Mouse (Mus musculus) hindbrain, postnatal 0 days (tissue): ENCODE results near the gene Plekhf1. TPM values are rescaled to one million over a fixed set of nuclear protein-coding genes. Genes with fewer than 3 reads are reported as not detected.

Source experiments
- ATAC-seq: fragments of 200-750 bp; cut with Nextera tagmentation; 2 replicates; pipeline ENCODE4 v1.8.0; 2017; ENCODE audit warnings: mild to moderate bottlenecking, moderate TSS enrichment, moderate library complexity
- DNase-seq: peaks from one replicate; pipeline ENCODE4 v3.0.0-alpha.2; 2015; ENCODE audit warnings: low spot score
- H3K27ac ChIP-seq: fragments of 300-500 bp; sonication (generic); 2 replicates; pipeline ENCODE4 v1.5.1; 2014; ENCODE audit warnings: mild to moderate bottlenecking
- H3K27me3 ChIP-seq: fragments of 300-500 bp; sonication (generic); 2 replicates; pipeline ENCODE4 v1.6.1; 2014; ENCODE audit warnings: low read length, mixed read lengths; ENCODE audit not compliant: insufficient read depth
- H3K36me3 ChIP-seq: fragments of 300-500 bp; sonication (generic); 2 replicates; pipeline ENCODE4 v1.6.1; 2014; ENCODE audit warnings: low read length, mixed read lengths; ENCODE audit not compliant: insufficient read depth
- H3K4me1 ChIP-seq: fragments of 300-500 bp; sonication (generic); 2 replicates; pipeline ENCODE4 v1.6.1; 2014; ENCODE audit warnings: antibody characterized with exemption, low read length, mixed read lengths; ENCODE audit not compliant: insufficient read depth
- H3K4me2 ChIP-seq: fragments of 300-500 bp; sonication (generic); 2 replicates; pipeline ENCODE4 v1.6.1; 2014; ENCODE audit warnings: low read depth, mild to moderate bottlenecking, low read length, moderate library complexity, mixed read lengths
- H3K4me3 ChIP-seq: fragments of 300-500 bp; sonication (generic); 2 replicates; pipeline ENCODE4 v1.5.1; 2014; ENCODE audit warnings: low read length
- H3K9ac ChIP-seq: fragments of 300-500 bp; sonication (generic); replicated peaks from 2 replicates; pipeline ENCODE4 v1.6.1; 2014; ENCODE audit warnings: mild to moderate bottlenecking, low read length, moderate library complexity, mixed read lengths
- H3K9me3 ChIP-seq: fragments of 300-500 bp; sonication (generic); 2 replicates; pipeline ENCODE4 v1.6.1; 2016; ENCODE audit warnings: low read length, mixed read lengths
- CTCF ChIP-seq: IDR thresholded peaks from 2 replicates; pipeline ENCODE4 v1.5.1; 2016; ENCODE audit warnings: antibody characterized with exemption, control low read depth, low read depth
- WGBS: fragments of 180-500 bp; shearing (Covaris S2); extraction: QIAGEN DNeasy Blood & Tissue Kit; methylation state at CpG from one replicate; pipeline ENCODE4 v1.1.7; 2014; 5-methylcytosine and 5-hydroxymethylcytosine counted together
- polyA plus RNA-seq: library from polyadenylated mRNA; unstranded; fragments of >200 nt; fragmentation: Nextera tagmentation; extraction: Ambion mirVana; gene quantifications from 2 replicates; pipeline ENCODE4 v1.2.1, GENCODE M21; 2015
- total RNA-seq: library from RNA; depleted of rRNA; stranded (reverse); fragments of >200 nt; gene quantifications from 2 replicates; pipeline ENCODE4 v1.2.3, GENCODE M21; 2014

Gene Plekhf1
- total and polyA plus RNA-seq, 2 experiments from 2014 or later: 0.84 to 2.0 TPM

GRCm38 (mm10) chr7:38262406-38262805, 34.6 kb upstream of the Plekhf1 start:
- WGBS: 54% methylated on average over 5 of the region's 5 CpGs
- H3K36me3 ChIP-seq: peaks cover 51% of the 10 kb centered on the region
- H3K9ac ChIP-seq: no peak overlapping the region
- no peak overlapping the region for H3K27ac ChIP-seq
- H3K4me3 ChIP-seq: no peak overlapping the region
- H3K9me3 ChIP-seq: no peaks in the 10 kb centered on the region
- no peak for TF ChIP-seq CTCF
- H3K4me1 ChIP-seq: no peaks in the 10 kb centered on the region
- ATAC-seq: 0 out of 2 replicates have a peak, but pooled peaks have one; percentile 9
- peak; percentile 66 for DNase-seq
- no peak overlapping the region for H3K4me2 ChIP-seq
- H3K27me3 ChIP-seq: no peaks in the 10 kb centered on the region

GRCm38 (mm10) chr7:38259631-38260030, 31.8 kb upstream of the Plekhf1 start:
- WGBS: 94% methylated on average over 2 of the region's 2 CpGs
- no peaks in the 10 kb centered on the region for H3K9me3 ChIP-seq
- no peaks in the 10 kb centered on the region for H3K27me3 ChIP-seq
- H3K9ac ChIP-seq: no peak overlapping the region
- no peak for TF ChIP-seq CTCF
- DNase-seq (no peak), ATAC-seq (no peak)
- no peak overlapping the region for H3K27ac ChIP-seq
- H3K4me1 ChIP-seq: no peaks in the 10 kb centered on the region
- no peak overlapping the region for H3K4me2 ChIP-seq
- no peak overlapping the region for H3K4me3 ChIP-seq
- H3K36me3 ChIP-seq: peaks cover 30% of the 10 kb centered on the region; the same call in 1 of the 2 replicates

- H3K9ac ChIP-seq: no peak overlapping the region
- no peak overlapping the region for H3K27ac ChIP-seq
- no peak overlapping the region for H3K4me2 ChIP-seq
- no peak overlapping the region for H3K4me3 ChIP-seq
- H3K27me3 ChIP-seq: no peaks in the 10 kb centered on the region
- no peaks in the 10 kb centered on the region for H3K9me3 ChIP-seq
- DNase-seq (no peak), ATAC-seq (no peak)
- H3K36me3 ChIP-seq: no peaks in the 10 kb centered on the region
- H3K4me1 ChIP-seq: no peaks in the 10 kb centered on the region
- TF ChIP-seq CTCF: no peak
These were observed 25.6 kb upstream of the Plekhf1 start for GRCm38 (mm10) chr7:38253441-38253840.

- H3K36me3 ChIP-seq: no peaks in the 10 kb centered on the region
- H3K4me3 ChIP-seq: no peak overlapping the region
- WGBS: 43% methylated on average over 5 of the region's 5 CpGs
- no peak overlapping the region for H3K9ac ChIP-seq
- no peaks in the 10 kb centered on the region for H3K4me1 ChIP-seq
- peak; percentile 32 for DNase-seq
- ATAC-seq: peak; percentile 58; the same call in 1 of the 2 replicates
- no peak overlapping the region for H3K4me2 ChIP-seq
- no peaks in the 10 kb centered on the region for H3K27me3 ChIP-seq
- no peaks in the 10 kb centered on the region for H3K9me3 ChIP-seq
- no peak overlapping the region for H3K27ac ChIP-seq
- no peak for TF ChIP-seq CTCF
These were observed 23.8 kb upstream of the Plekhf1 start for GRCm38 (mm10) chr7:38251494-38252216.

GRCm38 (mm10) chr7:38242417-38242816, 14.6 kb upstream of the Plekhf1 start:
- ATAC-seq: no peak
- WGBS: 88% methylated on average over 4 of the region's 4 CpGs

GRCm38 (mm10) chr7:38237140-38237539, 9.3 kb upstream of the Plekhf1 start:
- H3K4me1 ChIP-seq: no peaks in the 10 kb centered on the region
- H3K4me3 ChIP-seq: no peak overlapping the region
- no peaks in the 10 kb centered on the region for H3K27me3 ChIP-seq
- DNase-seq: no peak
- H3K36me3 ChIP-seq: no peaks in the 10 kb centered on the region
- no peak overlapping the region for H3K4me2 ChIP-seq
- H3K9me3 ChIP-seq: no peaks in the 10 kb centered on the region
- H3K9ac ChIP-seq: no peak overlapping the region
- no peak for ATAC-seq
- H3K27ac ChIP-seq: no peak overlapping the region
- TF ChIP-seq CTCF: no peak

More at GRCm38 (mm10) chr7:38242417-38242816, 14.6 kb upstream of the Plekhf1 start:
- no peak for TF ChIP-seq CTCF
- Histone ChIP-seq H3K27ac (no peak overlapping the region), H3K4me2 (no peak overlapping the region), H3K9me3 (no peaks in the 10 kb centered on the region), H3K4me1 (no peaks in the 10 kb centered on the region), H3K9ac (no peak overlapping the region), H3K4me3 (no peak overlapping the region), H3K36me3 (no peaks in the 10 kb centered on the region), H3K27me3 (no peaks in the 10 kb centered on the region)
- DNase-seq: no peak

GRCm38 (mm10) chr7:38236400-38237105, 8.7 kb upstream of the Plekhf1 start:
- Histone ChIP-seq H3K9ac (no peak overlapping the region), H3K36me3 (no peaks in the 10 kb centered on the region), H3K4me2 (no peak overlapping the region), H3K4me1 (no peaks in the 10 kb centered on the region), H3K9me3 (no peaks in the 10 kb centered on the region), H3K4me3 (no peak overlapping the region), H3K27ac (no peak overlapping the region), H3K27me3 (no peaks in the 10 kb centered on the region)
- 56% methylated on average over 10 of the region's 11 CpGs for WGBS
- TF ChIP-seq CTCF: no peak
- DNase-seq (no peak), ATAC-seq (no peak)
